Mouse (Mus musculus): ENCODE results near the gene Dio1. TPM values are rescaled to one million over a fixed set of nuclear protein-coding genes. Genes with fewer than 3 reads are reported as not detected.

Dio1 gene
- total RNA-seq, 2 experiments from 2014 or later = not detected

DNA sequence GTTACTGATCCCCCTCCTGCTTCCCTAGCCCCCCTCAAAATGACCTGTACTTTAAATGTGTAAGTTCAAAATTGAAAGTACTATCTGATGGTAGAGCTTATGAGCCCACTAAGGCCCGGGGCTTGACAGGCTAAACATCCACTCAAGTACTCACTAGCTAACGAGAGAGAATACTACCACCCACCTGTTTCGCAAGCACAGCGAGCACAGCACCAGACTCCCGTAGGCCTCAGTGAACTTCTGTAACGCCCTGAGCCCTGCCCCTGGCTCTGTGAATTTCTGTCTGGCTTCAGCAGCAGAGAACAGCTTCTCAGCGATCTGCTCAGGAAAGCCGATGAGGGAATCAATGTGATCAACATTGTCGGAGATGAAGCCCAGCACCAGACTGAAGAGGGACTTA lies 59.9 kb downstream of the Dio1 start:
- no peak for ATAC-seq (ENCODE audit: poor library complexity, severe bottlenecking)

GRCm38 (mm10) chr4:107246040-107246439 lies 60.9 kb downstream of the Dio1 start:
- ATAC-seq (ENCODE audit: poor library complexity, severe bottlenecking) = no peak

DNA sequence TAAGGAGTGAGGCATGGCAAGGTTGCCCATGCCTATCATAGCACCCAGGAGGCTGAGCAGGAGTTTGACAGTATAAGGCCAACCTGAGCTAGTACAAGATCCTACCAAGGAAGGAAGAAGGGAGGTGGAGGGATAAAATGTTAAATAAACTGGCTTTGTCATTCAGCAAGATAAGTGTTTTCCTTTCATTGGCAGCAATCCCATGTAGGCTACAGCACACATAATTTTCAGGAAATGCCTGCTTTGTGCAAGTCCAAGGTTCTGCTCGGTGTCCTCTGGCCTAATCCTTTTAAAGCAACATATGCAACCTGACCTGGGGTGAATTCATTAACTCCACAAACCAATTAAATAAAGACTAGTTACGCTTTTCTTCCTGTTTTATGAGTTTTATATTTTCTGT lies 61.6 kb downstream of the Dio1 start:
- no peak for ATAC-seq (ENCODE audit: poor library complexity, severe bottlenecking)

- no peak for ATAC-seq (ENCODE audit: poor library complexity, severe bottlenecking)
These were observed 63.3 kb downstream of the Dio1 start for GRCm38 (mm10) chr4:107243365-107244333.

Other genes starting within 250 kb of the Dio1 start
- 45.3 and 53.6 TPM in 2 replicates for gene Mrpl37, start 240.3 kb downstream of the Dio1 start, total RNA-seq (2015)
- 29.6 and 40.2 TPM in 2 replicates for gene Mrpl37, start 240.3 kb downstream of the Dio1 start, total RNA-seq (2017)
- gene Cyb5rl, start 240.2 kb downstream of the Dio1 start, total RNA-seq (2015) = 1.7 and 3.3 TPM in 2 replicates
- gene Cyb5rl, start 240.2 kb downstream of the Dio1 start, total RNA-seq (2017) = 5.5 and 7.8 TPM in 2 replicates
- not detected in 2 replicates for gene Cdcp2, start 210.3 kb downstream of the Dio1 start, total RNA-seq (2015)
- gene Cdcp2, start 210.3 kb downstream of the Dio1 start, total RNA-seq (2017) = not detected in 2 replicates
- 288 and 354 TPM in 2 replicates for gene Tmem59, start 128.8 kb downstream of the Dio1 start, total RNA-seq (2015)
- gene Tmem59, start 128.8 kb downstream of the Dio1 start, total RNA-seq (2017) = 165 and 181 TPM in 2 replicates
- 26.5 and 30.8 TPM in 2 replicates for gene Tceanc2, start 128.1 kb downstream of the Dio1 start, total RNA-seq (2015)
- gene Tceanc2, start 128.1 kb downstream of the Dio1 start, total RNA-seq (2017) = 33.3 and 36.7 TPM in 2 replicates
- not detected in 2 replicates for gene Ldlrad1, start 98.0 kb downstream of the Dio1 start, total RNA-seq (2015)
- not detected in 2 replicates for gene Ldlrad1, start 98.0 kb downstream of the Dio1 start, total RNA-seq (2017)
- gene Lrrc42, start 53.6 kb downstream of the Dio1 start, total RNA-seq (2015) = 11.0 and 14.4 TPM in 2 replicates
- gene Lrrc42, start 53.6 kb downstream of the Dio1 start, total RNA-seq (2017) = 3.2 and 16.3 TPM in 2 replicates
- 17.1 and 23.3 TPM in 2 replicates for gene Hspb11, start 53.6 kb downstream of the Dio1 start, total RNA-seq (2015)
- 8.6 and 15.3 TPM in 2 replicates for gene Hspb11, start 53.6 kb downstream of the Dio1 start, total RNA-seq (2017)
- 73.0 and 82.7 TPM in 2 replicates for gene Yipf1, start 7.2 kb upstream of the Dio1 start, total RNA-seq (2015)
- gene Yipf1, start 7.2 kb upstream of the Dio1 start, total RNA-seq (2017) = 59.2 and 61.3 TPM in 2 replicates
- gene Ndc1, start 60.6 kb upstream of the Dio1 start, total RNA-seq (2015) = 49.1 and 51.8 TPM in 2 replicates
- gene Ndc1, start 60.6 kb upstream of the Dio1 start, total RNA-seq (2017) = 27.7 and 32.6 TPM in 2 replicates
- 0.07 and 0.85 TPM in 2 replicates for gene Glis1, start 127.4 kb upstream of the Dio1 start, total RNA-seq (2015)
- gene Glis1, start 127.4 kb upstream of the Dio1 start, total RNA-seq (2017) = 0.04 TPM in 1 of 2 replicates, not detected in the other